In genomic region chr1:172619235-172619634, GRCm38 (mm10) we compare ENCODE assay signal across 10 mouse cellular contexts. TPM values are rescaled to one million over a fixed set of nuclear protein-coding genes. Genes with fewer than 3 reads are reported as not detected.
DNase-seq lines count a peak whose midpoint lies in the region; ATAC-seq lines count a peak whose summit lies in the region.
"Had no signal": no experiment of that assay in that cellular context is flagged by ENCODE, and none has a peak within 500 bp of the region (broad histone marks: within the 10 kb centered on the region; RNA-seq: fewer than 3 reads in every experiment).

No protein-coding gene starts in this region.

- intact Hi-C loops in heart, postnatal 25 days (cut with DNase I), result loop anchor here (1.0 kb wide), 1 partner anchor 13 kb away; the partner anchor contains the start of gene Dusp23
- intact Hi-C loops in left cerebral cortex, postnatal 25 days (cut with DNase I), result loop anchor here (2.0 to 5.0 kb wide), 2 partner anchors 14 to 778 kb away; partner anchors contain the start of gene Dusp23

- no peaks in the 10 kb centered on the region for H3K9me3 ChIP-seq in neural tube, embryonic 11.5 days (ENCODE audit: control insufficient read depth, low read length)
- H3K9me3 ChIP-seq: embryonic facial prominence, embryonic 12.5 days; midbrain, embryonic 12.5 days had no signal

- H3K4me2 ChIP-seq in neural tube, embryonic 11.5 days (ENCODE audit: low read depth), result no peak overlapping the region
- H3K4me2 ChIP-seq: embryonic facial prominence, embryonic 12.5 days; midbrain, embryonic 12.5 days had no signal

- WGBS in neural tube, embryonic 11.5 days, result 12% methylated on average over 7 of the region's 7 CpGs

- H3K4me3 ChIP-seq in neural tube, embryonic 11.5 days (ENCODE audit: low read depth, low read length), result no peak overlapping the region
- H3K4me3 ChIP-seq: embryonic facial prominence, embryonic 12.5 days; midbrain, embryonic 12.5 days had no signal

- H3K27me3 ChIP-seq in neural tube, embryonic 11.5 days (ENCODE audit: control insufficient read depth, insufficient read depth, low read length), result no peaks in the 10 kb centered on the region
- H3K27me3 ChIP-seq: embryonic facial prominence, embryonic 12.5 days; midbrain, embryonic 12.5 days had no signal

- DNase-seq in layer of hippocampus, adult 11-12 months (ENCODE audit: low spot score), result peak; percentile 74
- no peak for DNase-seq in layer of hippocampus, adult 9-11 months
- peak; percentile 81 to 84 for DNase-seq in adrenal gland, adult 18-20 months (ENCODE audit: low spot score in 2 of 2)
- peak; percentile 76 for DNase-seq in embryo, embryonic 10.5 days (ENCODE audit: low spot score)
- DNase-seq in heart, postnatal 25 days (ENCODE audit: low spot score), result peak; percentile 45
- DNase-seq in left cerebral cortex, postnatal 25 days (ENCODE audit: low spot score in 2 of 2), result peak; percentile 47 to 57
- DNase-seq in neural tube, embryonic 11.5 days (ENCODE audit: low spot score), result peak; percentile 70
- DNase-seq in testis, postnatal 14 days (ENCODE audit: low spot score), result peak; percentile 43

- peaks cover 12% of the 10 kb centered on the region; the same call in 1 of the 2 replicates for H3K4me1 ChIP-seq in neural tube, embryonic 11.5 days (ENCODE audit: control insufficient read depth, insufficient read depth, low read length)

- no peak overlapping the region for H3K27ac ChIP-seq in neural tube, embryonic 11.5 days (ENCODE audit: low read depth, low read length)
- H3K27ac ChIP-seq: embryonic facial prominence, embryonic 12.5 days; midbrain, embryonic 12.5 days had no signal

- no peak overlapping the region for H3K9ac ChIP-seq in neural tube, embryonic 11.5 days (ENCODE audit: low read length)
- H3K9ac ChIP-seq: embryonic facial prominence, embryonic 12.5 days; midbrain, embryonic 12.5 days had no signal

- no peaks in the 10 kb centered on the region for H3K36me3 ChIP-seq in neural tube, embryonic 11.5 days (ENCODE audit: control insufficient read depth, insufficient read depth, low read length)
- H3K36me3 ChIP-seq: embryonic facial prominence, embryonic 12.5 days; midbrain, embryonic 12.5 days had no signal

- ATAC-seq in neural tube, embryonic 11.5 days (ENCODE audit: insufficient read depth, low FRiP score, low TSS enrichment), result no peak

RNA-seq across cellular contexts. Expression of gene Dusp23, which starts 13.5 kb away (rescaled TPM):
- total RNA-seq in adrenal gland, adult 18-20 months (2021), result 1 to 10 TPM; 6.3 to 7.4 TPM
- total RNA-seq in heart, postnatal 25 days (2021), result 10 to 100 TPM; 10.4 to 11.1 TPM
- 1 to 10 TPM; 5.7 to 6.1 TPM for total RNA-seq in left cerebral cortex, postnatal 25 days (2021)
- polyA plus RNA-seq in neural tube, embryonic 11.5 days (2014; fragmentation: Nextera tagmentation; extraction: Ambion mirVana), result 20.4 and 20.6 TPM in 2 replicates

RNA-seq across cellular contexts. Expression of gene Fcrl6, which starts 16.9 kb away (rescaled TPM):
- not detected for total RNA-seq in adrenal gland, adult 18-20 months (2021)
- not detected for total RNA-seq in heart, postnatal 25 days (2021)
- total RNA-seq in left cerebral cortex, postnatal 25 days (2021), result not detected
- polyA plus RNA-seq in neural tube, embryonic 11.5 days (2014; fragmentation: Nextera tagmentation; extraction: Ambion mirVana), result 0.27 and 0.31 TPM in 2 replicates

RNA-seq across cellular contexts. Expression of gene Slamf8, which starts 28.9 kb away (rescaled TPM):
- 1 to 10 TPM in 1 of 2 experiments, under 1 TPM in 1; 0.60 to 1.5 TPM for total RNA-seq in adrenal gland, adult 18-20 months (2021)
- total RNA-seq in heart, postnatal 25 days (2021), result under 1 TPM in 1 of 2 experiments, not detected in 1; 0.25 TPM
- not detected for total RNA-seq in left cerebral cortex, postnatal 25 days (2021)
- not detected in 2 replicates for polyA plus RNA-seq in neural tube, embryonic 11.5 days (2014; fragmentation: Nextera tagmentation; extraction: Ambion mirVana)
- polyA plus RNA-seq: embryonic facial prominence, embryonic 12.5 days; midbrain, embryonic 12.5 days had no signal
